Mouse (Mus musculus): Measurements from ENCODE around the gene Ubap1. TPM values are rescaled to one million over a fixed set of nuclear protein-coding genes. Genes with fewer than 3 reads are reported as not detected.

Gene Ubap1
- polyA plus RNA-seq, 1 experiment from 2014 or later, result 53.6 TPM

- 95% methylated on average over 3 of the region's 3 CpGs for WGBS
- Histone ChIP-seq H3K27ac (ENCODE audit: low read length) (no peak overlapping the region), H3K9me3 (ENCODE audit: control insufficient read depth, low read depth, low read length) (no peaks in the 10 kb centered on the region), H3K36me3 (ENCODE audit: control insufficient read depth, insufficient read depth, low read length) (no peaks in the 10 kb centered on the region), H3K4me2 (replicated peaks; ENCODE audit: low read depth, low read length) (no peak overlapping the region), H3K4me1 (ENCODE audit: control insufficient read depth, insufficient read depth, low read length) (no peaks in the 10 kb centered on the region), H3K27me3 (ENCODE audit: control insufficient read depth, insufficient read depth, low read length) (no peaks in the 10 kb centered on the region), H3K9ac (replicated peaks; ENCODE audit: low read depth, low read length) (no peak overlapping the region), H3K4me3 (ENCODE audit: low read depth, low read length) (no peak overlapping the region)
- no peak for ATAC-seq (ENCODE audit: insufficient number of reproducible peaks, insufficient read depth, low FRiP score, low read depth)
Measured at GRCm38 (mm10) chr4:41361059-41361458, 12.3 kb downstream of the Ubap1 start.

GRCm38 (mm10) chr4:41368198-41368597, 19.4 kb downstream of the Ubap1 start:
- H3K36me3 ChIP-seq (ENCODE audit: control insufficient read depth, insufficient read depth, low read length), result peaks cover 17% of the 10 kb centered on the region
- no peak overlapping the region for H3K27ac ChIP-seq (ENCODE audit: low read length)
- H3K9ac ChIP-seq (replicated peaks; ENCODE audit: low read depth, low read length), result no peak overlapping the region
- H3K4me3 ChIP-seq (ENCODE audit: low read depth, low read length), result no peak overlapping the region
- no peaks in the 10 kb centered on the region for H3K27me3 ChIP-seq (ENCODE audit: control insufficient read depth, insufficient read depth, low read length)
- H3K9me3 ChIP-seq (ENCODE audit: control insufficient read depth, low read depth, low read length), result no peaks in the 10 kb centered on the region
- H3K4me1 ChIP-seq (ENCODE audit: control insufficient read depth, insufficient read depth, low read length), result no peaks in the 10 kb centered on the region
- WGBS, result 96% methylated on average over 4 of the region's 4 CpGs
- no peak for ATAC-seq (ENCODE audit: insufficient number of reproducible peaks, insufficient read depth, low FRiP score, low read depth)
- H3K4me2 ChIP-seq (replicated peaks; ENCODE audit: low read depth, low read length), result no peak overlapping the region

GRCm38 (mm10) chr4:41369702-41370437, 21.1 kb downstream of the Ubap1 start:
- Histone ChIP-seq H3K4me1 (ENCODE audit: control insufficient read depth, insufficient read depth, low read length) (no peaks in the 10 kb centered on the region), H3K9me3 (ENCODE audit: control insufficient read depth, low read depth, low read length) (no peaks in the 10 kb centered on the region), H3K36me3 (ENCODE audit: control insufficient read depth, insufficient read depth, low read length) (peaks cover 17% of the 10 kb centered on the region), H3K27ac (ENCODE audit: low read length) (no peak overlapping the region), H3K27me3 (ENCODE audit: control insufficient read depth, insufficient read depth, low read length) (no peaks in the 10 kb centered on the region), H3K4me2 (replicated peaks; ENCODE audit: low read depth, low read length) (no peak overlapping the region), H3K4me3 (ENCODE audit: low read depth, low read length) (no peak overlapping the region), H3K9ac (replicated peaks; ENCODE audit: low read depth, low read length) (no peak overlapping the region)
- 90% methylated on average over 9 of the region's 9 CpGs for WGBS
- no peak for ATAC-seq (ENCODE audit: insufficient number of reproducible peaks, insufficient read depth, low FRiP score, low read depth)

- H3K27ac ChIP-seq (ENCODE audit: low read length), result no peak overlapping the region
- peaks cover 53% of the 10 kb centered on the region for H3K36me3 ChIP-seq (ENCODE audit: control insufficient read depth, insufficient read depth, low read length)
- no peak overlapping the region for H3K4me3 ChIP-seq (ENCODE audit: low read depth, low read length)
- H3K4me1 ChIP-seq (ENCODE audit: control insufficient read depth, insufficient read depth, low read length), result no peaks in the 10 kb centered on the region
- no peaks in the 10 kb centered on the region for H3K27me3 ChIP-seq (ENCODE audit: control insufficient read depth, insufficient read depth, low read length)
- no peak overlapping the region for H3K9ac ChIP-seq (replicated peaks; ENCODE audit: low read depth, low read length)
- H3K4me2 ChIP-seq (replicated peaks; ENCODE audit: low read depth, low read length), result no peak overlapping the region
- ATAC-seq (ENCODE audit: insufficient number of reproducible peaks, insufficient read depth, low FRiP score, low read depth), result no peak
- H3K9me3 ChIP-seq (ENCODE audit: control insufficient read depth, low read depth, low read length), result no peaks in the 10 kb centered on the region
Measured at GRCm38 (mm10) chr4:41377567-41377966, 28.8 kb downstream of the Ubap1 start.

GRCm38 (mm10) chr4:41381213-41381950, 32.6 kb downstream of the Ubap1 start:
- Histone ChIP-seq H3K9ac (replicated peaks; ENCODE audit: low read depth, low read length) (no peak overlapping the region), H3K9me3 (ENCODE audit: control insufficient read depth, low read depth, low read length) (no peaks in the 10 kb centered on the region), H3K27ac (ENCODE audit: low read length) (no peak overlapping the region), H3K4me2 (replicated peaks; ENCODE audit: low read depth, low read length) (no peak overlapping the region), H3K27me3 (ENCODE audit: control insufficient read depth, insufficient read depth, low read length) (no peaks in the 10 kb centered on the region), H3K4me3 (ENCODE audit: low read depth, low read length) (no peak overlapping the region), H3K4me1 (ENCODE audit: control insufficient read depth, insufficient read depth, low read length) (no peaks in the 10 kb centered on the region), H3K36me3 (ENCODE audit: control insufficient read depth, insufficient read depth, low read length) (peaks cover 56% of the 10 kb centered on the region)
- WGBS, result 93% methylated on average over 5 of the region's 5 CpGs
- ATAC-seq (ENCODE audit: insufficient number of reproducible peaks, insufficient read depth, low FRiP score, low read depth), result no peak

GRCm38 (mm10) chr4:41386412-41386975, 37.7 kb downstream of the Ubap1 start:
- H3K4me3 ChIP-seq (ENCODE audit: low read depth, low read length), result no peak overlapping the region
- no peak overlapping the region for H3K9ac ChIP-seq (replicated peaks; ENCODE audit: low read depth, low read length)
- no peak overlapping the region for H3K27ac ChIP-seq (ENCODE audit: low read length)
- H3K4me1 ChIP-seq (ENCODE audit: control insufficient read depth, insufficient read depth, low read length), result no peaks in the 10 kb centered on the region
- WGBS, result 64% methylated on average over 1 of the region's 1 CpGs
- no peaks in the 10 kb centered on the region for H3K27me3 ChIP-seq (ENCODE audit: control insufficient read depth, insufficient read depth, low read length)
- ATAC-seq (ENCODE audit: insufficient number of reproducible peaks, insufficient read depth, low FRiP score, low read depth), result no peak
- H3K4me2 ChIP-seq (replicated peaks; ENCODE audit: low read depth, low read length), result no peak overlapping the region
- H3K9me3 ChIP-seq (ENCODE audit: control insufficient read depth, low read depth, low read length), result no peaks in the 10 kb centered on the region
- H3K36me3 ChIP-seq (ENCODE audit: control insufficient read depth, insufficient read depth, low read length), result peaks cover 54% of the 10 kb centered on the region

GRCm38 (mm10) chr4:41387755-41388469, 39.1 kb downstream of the Ubap1 start:
- 73% methylated on average over 7 of the region's 7 CpGs for WGBS
- Histone ChIP-seq H3K9ac (replicated peaks; ENCODE audit: low read depth, low read length) (no peak overlapping the region), H3K4me3 (ENCODE audit: low read depth, low read length) (no peak overlapping the region), H3K9me3 (ENCODE audit: control insufficient read depth, low read depth, low read length) (no peaks in the 10 kb centered on the region), H3K36me3 (ENCODE audit: control insufficient read depth, insufficient read depth, low read length) (peaks cover 54% of the 10 kb centered on the region), H3K4me2 (replicated peaks; ENCODE audit: low read depth, low read length) (no peak overlapping the region), H3K27me3 (ENCODE audit: control insufficient read depth, insufficient read depth, low read length) (no peaks in the 10 kb centered on the region), H3K27ac (ENCODE audit: low read length) (no peak overlapping the region), H3K4me1 (ENCODE audit: control insufficient read depth, insufficient read depth, low read length) (no peaks in the 10 kb centered on the region)
- ATAC-seq (ENCODE audit: insufficient number of reproducible peaks, insufficient read depth, low FRiP score, low read depth), result peak; percentile 71; the same call in 1 of the 2 replicates

- Histone ChIP-seq H3K27ac (ENCODE audit: low read length) (no peak overlapping the region), H3K4me2 (replicated peaks; ENCODE audit: low read depth, low read length) (no peak overlapping the region), H3K9me3 (ENCODE audit: control insufficient read depth, low read depth, low read length) (no peaks in the 10 kb centered on the region), H3K27me3 (ENCODE audit: control insufficient read depth, insufficient read depth, low read length) (no peaks in the 10 kb centered on the region), H3K36me3 (ENCODE audit: control insufficient read depth, insufficient read depth, low read length) (peaks cover 53% of the 10 kb centered on the region), H3K9ac (replicated peaks; ENCODE audit: low read depth, low read length) (no peak overlapping the region), H3K4me1 (ENCODE audit: control insufficient read depth, insufficient read depth, low read length) (no peaks in the 10 kb centered on the region), H3K4me3 (ENCODE audit: low read depth, low read length) (no peak overlapping the region)
- 85% methylated on average over 5 of the region's 5 CpGs for WGBS
- ATAC-seq (ENCODE audit: insufficient number of reproducible peaks, insufficient read depth, low FRiP score, low read depth), result no peak
Measured at GRCm38 (mm10) chr4:41388616-41389015, 39.8 kb downstream of the Ubap1 start.
